Mouse (Mus musculus): ENCODE data around the gene 4931400O07Rik. TPM values are rescaled to one million over a fixed set of nuclear protein-coding genes. Genes with fewer than 3 reads are reported as not detected.

The 4931400O07Rik gene
- total RNA-seq (2023), result not detected in 4 replicates

DNA sequence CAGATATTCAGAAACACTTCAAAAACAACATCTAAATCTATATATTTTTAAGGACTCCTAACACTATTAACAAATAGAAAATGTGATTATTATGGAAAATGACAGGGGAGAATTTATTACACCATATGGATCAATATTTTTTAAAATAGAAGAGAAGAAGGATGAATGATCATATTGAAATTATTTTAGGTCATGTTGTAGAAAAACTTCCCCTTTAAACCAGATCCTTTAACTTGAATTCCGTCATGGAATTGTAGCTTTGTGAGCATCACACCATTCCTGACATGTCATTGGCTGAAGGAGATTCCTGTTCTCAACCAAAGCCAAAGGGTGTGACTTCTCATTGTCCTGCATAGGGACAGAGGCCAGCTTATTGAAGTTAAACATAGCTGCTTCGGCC is at the start of gene 4931400O07Rik:
4931400O07Rik (plus strand) TSS at position 301 of the 400 bp plus-strand sequence.

Other genes starting within 250 kb of the 4931400O07Rik start
- not detected in 4 replicates for gene 4933402E13Rik, start 184.5 kb upstream of the 4931400O07Rik start, total RNA-seq (2023)